Mouse (Mus musculus) lung, embryonic 15.5 days (tissue): ENCODE results near the gene Mnt. TPM values are rescaled to one million over a fixed set of nuclear protein-coding genes. Genes with fewer than 3 reads are reported as not detected.
"Not testable (repeated sequence)": the region's sequence is repeated elsewhere in the genome, so short reads cannot be mapped to it uniquely, and the experiment has no call there.

Source experiments
- ATAC-seq: fragments of 200-750 bp; cut with Nextera tagmentation; 2 replicates; pipeline ENCODE4 v1.8.0; 2017; ENCODE audit warnings: moderate number of reproducible peaks, borderline replicate concordance; ENCODE audit not compliant: low FRiP score, low TSS enrichment; ENCODE audit errors: extremely low read depth
- H3K27ac ChIP-seq: fragments of 300-500 bp; sonication (generic); 2 replicates; pipeline ENCODE4 v1.5.1; 2015; ENCODE audit warnings: moderate library complexity, mild to moderate bottlenecking, inconsistent platforms
- H3K27me3 ChIP-seq: fragments of 300-500 bp; sonication (generic); 2 replicates; pipeline ENCODE4 v1.6.1; 2015; ENCODE audit warnings: inconsistent platforms
- H3K36me3 ChIP-seq: fragments of 300-500 bp; sonication (generic); 2 replicates; pipeline ENCODE4 v1.6.1; 2015; ENCODE audit warnings: inconsistent platforms
- H3K4me1 ChIP-seq: fragments of 300-500 bp; sonication (generic); 2 replicates; pipeline ENCODE4 v1.6.1; 2015; ENCODE audit warnings: inconsistent platforms
- H3K4me2 ChIP-seq: fragments of 300-500 bp; sonication (generic); 2 replicates; pipeline ENCODE4 v1.6.1; 2015; ENCODE audit warnings: inconsistent platforms, mild to moderate bottlenecking, moderate library complexity
- H3K4me3 ChIP-seq: fragments of 300-500 bp; sonication (generic); 2 replicates; pipeline ENCODE4 v1.5.1; 2015; ENCODE audit warnings: mild to moderate bottlenecking, inconsistent platforms
- H3K9ac ChIP-seq: fragments of 300-500 bp; sonication (generic); 2 replicates; pipeline ENCODE4 v1.6.1; 2015; ENCODE audit warnings: inconsistent platforms
- H3K9me3 ChIP-seq: fragments of 300-500 bp; sonication (generic); 2 replicates; pipeline ENCODE4 v1.6.1; 2016; ENCODE audit warnings: inconsistent platforms
- WGBS: fragments of 180-500 bp; shearing (Covaris S2); methylation state at CpG from one replicate; pipeline ENCODE4 v1.1.7; 2015; 5-methylcytosine and 5-hydroxymethylcytosine counted together
- polyA plus RNA-seq: library from polyadenylated mRNA; unstranded; fragments of >200 nt; fragmentation: Nextera tagmentation; extraction: Ambion mirVana; gene quantifications from 2 replicates; pipeline ENCODE4 v1.2.1, GENCODE M21; 2015

Gene Mnt
- 3.7 and 4.5 TPM in 2 replicates for polyA plus RNA-seq

DNA sequence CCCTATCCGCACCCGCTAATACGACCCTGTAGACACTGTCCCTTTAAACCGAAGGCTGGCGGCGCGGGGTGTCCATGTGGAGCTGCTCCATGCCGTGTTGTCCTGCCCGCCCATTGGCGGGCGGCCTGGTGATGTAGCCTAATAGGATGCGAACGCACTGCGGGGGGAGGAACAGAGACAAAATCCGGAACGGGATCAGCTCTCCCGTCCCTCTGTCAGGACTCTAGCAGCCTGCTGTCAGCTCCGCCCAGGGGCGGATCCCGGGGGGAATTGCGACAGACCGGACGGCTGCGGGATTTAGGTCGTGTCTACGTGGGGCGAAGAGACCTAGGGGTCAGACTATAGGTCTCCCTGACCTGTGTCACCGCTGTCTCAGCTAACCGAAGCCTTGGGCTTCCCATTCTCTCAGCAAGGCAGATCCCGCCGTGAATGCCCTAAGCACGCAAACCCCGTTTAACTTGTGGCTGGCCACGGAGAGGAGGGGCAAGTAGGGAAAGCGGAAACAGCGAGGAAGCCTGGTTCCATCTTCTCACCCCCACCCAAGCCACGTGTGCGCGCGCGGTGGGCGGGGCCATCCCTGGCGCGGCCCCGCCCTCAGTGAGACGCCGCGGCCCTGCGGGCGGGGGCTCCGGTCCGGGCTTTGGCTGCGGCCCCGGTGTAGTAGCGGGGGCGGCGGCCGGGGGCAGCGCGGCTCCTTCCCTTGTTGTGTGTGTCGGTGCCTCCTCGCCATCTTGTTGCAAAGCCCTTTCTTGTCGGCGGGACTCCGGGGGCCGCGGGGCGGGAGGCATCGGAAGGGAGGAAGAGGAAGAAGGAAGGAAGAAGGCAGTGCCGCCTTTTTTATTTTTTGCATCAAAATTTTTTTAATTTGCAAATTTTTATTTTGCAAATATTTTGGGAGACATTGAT is at the start of gene Mnt:
TSS of gene Mnt (plus strand) at position 665 of the 906 bp plus-strand sequence.
- H3K9me3 ChIP-seq = no peaks in the 10 kb centered on the region
- peak within 1 kb of the TSS; percentile 80 for H3K4me3 ChIP-seq
- peak within 1 kb of the TSS; percentile 95 for H3K27ac ChIP-seq
- no peaks in the 10 kb centered on the region for H3K27me3 ChIP-seq
- peak within 1 kb of the TSS; percentile 89 for H3K4me2 ChIP-seq
- H3K36me3 ChIP-seq = no peaks in the 10 kb centered on the region
- H3K9ac ChIP-seq = peak within 1 kb of the TSS; percentile 72
- ATAC-seq = peak; percentile 84
- H3K4me1 ChIP-seq = peaks cover 46% of the 10 kb centered on the region
- under 1% methylated on average over 68 of the region's 70 CpGs for WGBS

DNA sequence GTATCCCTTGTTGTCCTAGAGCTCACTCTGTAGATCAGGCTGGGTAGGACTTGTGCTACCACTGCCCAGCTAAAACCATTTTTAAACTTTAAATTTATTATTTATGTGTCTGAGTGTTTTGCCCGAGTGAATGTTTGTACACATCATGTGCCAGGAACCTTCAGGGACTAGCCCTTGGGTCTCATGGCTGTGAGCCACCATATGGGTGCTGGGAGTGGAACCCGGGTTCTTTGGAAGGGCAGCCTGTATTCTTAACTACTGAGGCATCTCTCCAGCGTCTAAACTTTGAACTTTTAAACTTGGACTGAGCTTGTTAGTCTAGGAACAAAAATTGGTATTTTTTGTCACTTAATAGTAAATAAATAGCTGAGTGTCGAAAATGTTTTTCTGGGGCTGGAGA is 37.8 kb upstream of the Mnt start:
- H3K9ac ChIP-seq = no peak overlapping the region
- H3K4me1 ChIP-seq = no peaks in the 10 kb centered on the region
- no peaks in the 10 kb centered on the region for H3K27me3 ChIP-seq
- no peak for ATAC-seq
- no peak overlapping the region for H3K4me3 ChIP-seq
- H3K4me2 ChIP-seq = no peak overlapping the region
- no peaks in the 10 kb centered on the region for H3K9me3 ChIP-seq
- 92% methylated on average over 4 of the region's 4 CpGs for WGBS
- H3K27ac ChIP-seq = no peak overlapping the region
- peaks cover 71% of the 10 kb centered on the region for H3K36me3 ChIP-seq

DNA sequence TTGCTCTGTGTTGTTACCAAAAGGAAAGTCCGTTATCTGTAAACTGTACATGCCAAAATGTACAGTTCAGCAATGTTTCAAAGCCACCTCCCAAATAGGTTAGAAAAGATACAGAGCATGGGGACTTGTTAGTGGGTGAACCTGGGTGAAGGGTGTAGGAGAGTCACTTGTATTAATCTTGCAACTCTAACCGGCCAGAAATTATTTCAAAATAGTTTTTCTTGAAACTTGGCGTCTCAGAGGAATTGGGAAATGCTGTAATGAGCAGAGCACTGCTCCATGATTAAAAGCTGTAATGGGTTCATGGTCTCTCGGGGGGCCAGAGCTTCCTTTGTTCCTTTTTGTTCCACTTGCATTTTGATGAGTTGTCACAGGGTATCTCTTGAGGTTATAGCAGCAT is 30.1 kb upstream of the Mnt start:
- Histone ChIP-seq H3K9me3 (no peaks in the 10 kb centered on the region), H3K4me3 (no peak overlapping the region)

DNA sequence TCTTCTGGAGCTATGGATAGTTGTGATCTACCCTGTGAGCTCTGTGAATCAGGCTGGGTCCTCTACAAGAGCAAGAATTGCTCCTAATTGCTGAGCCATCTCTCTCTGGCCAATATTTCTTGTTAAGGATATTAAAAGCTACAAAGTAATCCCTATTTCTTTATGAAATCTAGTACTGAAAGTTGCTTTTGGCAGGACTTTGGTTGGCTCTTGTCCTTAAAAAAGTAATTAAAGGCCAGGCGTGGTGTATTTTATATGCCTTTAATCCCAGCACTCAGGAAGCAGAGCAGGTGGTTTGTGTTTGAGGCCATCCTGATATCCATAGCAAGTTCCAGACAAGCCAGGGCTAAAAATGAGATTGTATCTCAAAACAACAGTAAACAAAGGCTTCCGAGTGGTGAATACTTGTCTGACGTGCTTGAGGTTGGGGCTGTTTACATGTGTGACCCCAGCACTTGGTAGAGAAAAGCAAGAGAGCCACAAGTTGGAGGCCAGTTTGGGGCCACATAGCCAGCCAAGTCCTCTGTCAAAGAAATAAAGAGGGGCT is 26.6 kb upstream of the Mnt start:
- WGBS = 74% methylated on average over 3 of the region's 3 CpGs
- no peak overlapping the region for H3K27ac ChIP-seq
- H3K4me1 ChIP-seq = no peaks in the 10 kb centered on the region
- peaks cover 58% of the 10 kb centered on the region for H3K36me3 ChIP-seq
- no peaks in the 10 kb centered on the region for H3K27me3 ChIP-seq
- no peak overlapping the region for H3K4me3 ChIP-seq
- H3K4me2 ChIP-seq = no peak overlapping the region
- H3K9me3 ChIP-seq = no peaks in the 10 kb centered on the region
- H3K9ac ChIP-seq = no peak overlapping the region
- no peak for ATAC-seq

More for the DNA sequence above, 30.1 kb upstream of the Mnt start:
- Histone ChIP-seq H3K27ac (no peak overlapping the region), H3K27me3 (no peaks in the 10 kb centered on the region), H3K9ac (no peak overlapping the region), H3K4me1 (no peaks in the 10 kb centered on the region), H3K4me2 (no peak overlapping the region), H3K36me3 (peaks cover 48% of the 10 kb centered on the region)
- WGBS = 85% methylated on average over 4 of the region's 4 CpGs
- ATAC-seq = no peak

DNA sequence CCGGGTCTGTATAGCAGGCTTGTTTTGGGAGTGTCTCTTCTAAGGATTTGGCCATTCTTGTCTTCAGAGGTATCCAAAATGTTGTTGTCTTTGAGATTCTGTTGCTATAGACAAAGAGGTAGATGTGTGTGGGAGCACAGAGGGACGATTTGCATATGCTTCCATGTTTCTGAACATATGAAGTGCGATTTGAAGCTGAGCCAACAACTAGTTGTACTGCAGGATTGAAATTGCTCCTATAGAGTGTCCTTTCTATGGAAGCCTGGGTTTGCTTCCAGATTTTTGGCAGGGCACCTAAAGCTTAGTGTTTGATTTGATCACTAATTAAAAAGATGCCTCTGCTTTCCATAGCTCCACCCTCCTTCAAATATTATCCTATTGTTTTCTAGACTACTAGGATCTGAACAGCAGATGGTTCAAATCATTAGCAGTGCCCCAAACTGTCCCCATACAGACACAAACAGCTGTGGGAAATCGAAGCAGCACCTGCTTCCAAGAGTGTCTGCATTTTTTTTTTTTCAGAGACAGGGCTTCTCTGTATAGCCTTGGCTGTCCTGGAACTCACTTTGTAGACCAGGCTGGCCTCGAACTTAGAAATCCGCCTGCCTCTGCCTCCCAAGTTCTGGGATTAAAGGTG is 23.4 kb upstream of the Mnt start:
- Histone ChIP-seq H3K9me3 (no peaks in the 10 kb centered on the region), H3K36me3 (peaks cover 57% of the 10 kb centered on the region), H3K27me3 (no peaks in the 10 kb centered on the region), H3K27ac (no peak overlapping the region), H3K4me3 (no peak overlapping the region), H3K9ac (no peak overlapping the region), H3K4me2 (no peak overlapping the region), H3K4me1 (no peaks in the 10 kb centered on the region)
- WGBS = 76% methylated on average over 6 of the region's 6 CpGs
- ATAC-seq = 0 out of 2 replicates have a peak, but pooled peaks have one; percentile 27

DNA sequence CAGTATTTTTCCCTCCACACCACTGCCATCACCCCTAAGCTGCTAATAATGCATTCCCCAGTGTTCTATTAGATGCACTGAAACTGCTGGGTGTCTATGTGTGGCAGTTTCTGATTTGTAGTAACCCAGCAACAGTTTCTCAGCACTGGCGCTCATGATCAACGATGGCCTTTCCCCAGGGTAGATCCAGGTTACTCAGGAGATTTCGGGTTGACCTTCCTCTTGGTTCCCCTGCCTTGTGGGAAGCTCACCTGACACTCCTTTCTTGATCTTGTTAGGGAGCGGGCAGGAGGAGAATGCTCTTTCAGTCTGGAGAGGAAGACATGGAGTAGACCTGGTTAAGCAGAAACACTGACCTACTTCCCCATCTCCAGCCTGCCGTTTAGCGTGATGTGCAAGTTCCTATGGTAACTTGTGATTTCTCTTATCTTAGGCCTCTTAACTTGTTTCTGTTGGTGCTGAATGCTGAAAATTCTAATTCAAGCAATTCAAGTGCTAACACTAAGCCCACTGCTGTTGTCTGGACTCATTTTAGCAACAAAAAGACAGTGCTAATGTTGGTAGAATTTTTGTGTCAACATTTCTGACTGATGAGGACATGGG is 22.4 kb upstream of the Mnt start:
- no peak for ATAC-seq
- 93% methylated on average over 6 of the region's 6 CpGs for WGBS
- peaks cover 63% of the 10 kb centered on the region for H3K36me3 ChIP-seq

DNA sequence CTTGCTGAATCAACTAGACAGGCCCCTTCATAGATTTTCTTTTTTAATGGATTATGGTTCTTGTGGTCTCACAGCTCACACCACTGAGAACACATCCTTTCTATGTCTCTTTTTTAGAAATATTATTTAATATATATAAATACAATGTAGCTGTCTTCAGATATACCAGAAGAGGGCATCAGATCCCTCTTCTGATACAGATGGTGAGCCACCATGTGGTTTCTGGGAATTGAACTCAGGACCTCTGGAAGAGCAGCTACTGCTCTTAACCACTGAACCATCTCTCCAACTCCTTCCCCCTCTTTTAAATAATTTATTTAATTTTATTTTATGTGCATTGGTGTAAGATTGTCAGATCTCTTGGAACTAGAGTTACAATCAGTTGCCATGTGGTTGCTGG is 20.6 kb upstream of the Mnt start:
- H3K4me3 ChIP-seq = no peak overlapping the region
- ATAC-seq = no peak
- peaks cover 52% of the 10 kb centered on the region for H3K36me3 ChIP-seq
- no peaks in the 10 kb centered on the region for H3K9me3 ChIP-seq
- H3K4me2 ChIP-seq = no peak overlapping the region
- H3K4me1 ChIP-seq = no peaks in the 10 kb centered on the region
- no peak overlapping the region for H3K9ac ChIP-seq
- H3K27me3 ChIP-seq = no peaks in the 10 kb centered on the region
- no peak overlapping the region for H3K27ac ChIP-seq

More for the DNA sequence above, 22.4 kb upstream of the Mnt start:
- H3K9ac ChIP-seq = no peak overlapping the region
- H3K27me3 ChIP-seq = no peaks in the 10 kb centered on the region
- H3K9me3 ChIP-seq = no peaks in the 10 kb centered on the region
- no peak overlapping the region for H3K4me2 ChIP-seq
- H3K27ac ChIP-seq = no peak overlapping the region
- no peak overlapping the region for H3K4me3 ChIP-seq
- no peaks in the 10 kb centered on the region for H3K4me1 ChIP-seq

DNA sequence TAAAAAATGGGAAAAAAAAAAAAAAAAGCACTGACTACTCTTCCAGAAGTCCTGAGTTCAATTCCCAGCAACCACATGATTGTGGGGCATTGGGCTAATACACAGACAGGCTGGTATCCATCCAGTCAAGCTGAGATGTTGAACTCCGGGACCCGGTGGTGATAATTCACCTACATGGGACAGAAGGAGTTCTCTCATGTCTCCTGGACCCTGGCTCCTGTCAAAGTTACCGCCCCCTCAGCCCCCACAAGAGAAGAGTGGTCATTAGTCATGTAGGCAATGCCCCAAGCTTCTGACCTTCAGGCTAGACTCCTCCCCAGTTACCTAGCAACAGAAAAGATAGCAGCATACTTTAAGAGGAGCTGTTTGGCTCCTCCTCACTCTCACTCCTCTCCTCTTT is 19.7 kb upstream of the Mnt start:
- peaks cover 44% of the 10 kb centered on the region for H3K36me3 ChIP-seq
- not testable (repeated sequence) for H3K27me3 ChIP-seq, H3K27ac ChIP-seq, H3K4me3 ChIP-seq, H3K4me1 ChIP-seq, H3K9me3 ChIP-seq, ATAC-seq, H3K9ac ChIP-seq, H3K4me2 ChIP-seq
- 36% methylated on average over 3 of the region's 3 CpGs for WGBS

DNA sequence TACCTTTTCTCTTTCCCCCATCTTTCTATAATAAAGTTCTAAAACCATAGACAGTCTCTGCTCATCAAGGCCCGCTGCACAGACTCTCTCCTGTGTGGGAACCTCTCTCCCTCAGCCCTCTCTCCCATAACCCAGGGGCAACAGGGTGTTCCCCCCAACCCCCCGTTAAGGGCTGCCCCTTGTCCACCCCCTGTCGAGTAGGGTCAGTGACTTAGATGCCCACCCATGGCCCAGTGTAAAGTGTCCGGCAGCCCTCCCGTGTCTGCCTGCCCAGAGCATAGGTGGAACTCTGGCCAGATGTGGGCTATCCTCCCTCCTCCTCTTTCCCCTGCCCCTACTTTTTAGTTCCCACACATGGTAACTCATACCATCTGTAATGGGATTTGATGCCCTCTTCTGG is 19.2 kb upstream of the Mnt start:
- H3K9me3 ChIP-seq = no peaks in the 10 kb centered on the region
- no peak overlapping the region for H3K4me2 ChIP-seq
- WGBS = 46% methylated on average over 5 of the region's 5 CpGs
- no peak for ATAC-seq
- no peak overlapping the region for H3K9ac ChIP-seq
- no peak overlapping the region for H3K27ac ChIP-seq
- no peak overlapping the region for H3K4me3 ChIP-seq
- no peaks in the 10 kb centered on the region for H3K27me3 ChIP-seq
- H3K36me3 ChIP-seq = peaks cover 43% of the 10 kb centered on the region
- no peaks in the 10 kb centered on the region for H3K4me1 ChIP-seq

DNA sequence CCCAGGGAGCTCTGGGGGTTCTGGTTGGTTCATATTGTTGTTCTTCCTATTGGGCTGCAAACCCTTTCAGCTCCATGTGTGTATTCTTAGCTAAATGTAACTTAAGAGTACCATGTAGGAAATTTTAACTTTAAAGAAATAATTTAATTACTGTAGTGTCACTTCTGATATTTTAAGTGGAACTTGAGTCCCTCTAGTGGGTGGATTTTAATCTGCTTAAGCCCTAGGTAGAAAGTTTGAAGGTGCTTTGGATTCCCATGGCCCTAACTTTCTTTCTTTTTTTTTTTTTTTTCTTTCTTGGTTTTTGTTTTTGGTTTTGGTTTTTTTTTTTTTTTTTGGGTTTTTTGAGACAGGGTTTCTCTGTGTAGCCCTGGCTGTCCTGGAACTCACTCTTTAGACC is 14.9 kb upstream of the Mnt start:
- no peak for ATAC-seq
- Histone ChIP-seq H3K36me3 (peaks cover 33% of the 10 kb centered on the region; the same call in 1 of the 2 replicates), H3K4me2 (no peak overlapping the region)

DNA sequence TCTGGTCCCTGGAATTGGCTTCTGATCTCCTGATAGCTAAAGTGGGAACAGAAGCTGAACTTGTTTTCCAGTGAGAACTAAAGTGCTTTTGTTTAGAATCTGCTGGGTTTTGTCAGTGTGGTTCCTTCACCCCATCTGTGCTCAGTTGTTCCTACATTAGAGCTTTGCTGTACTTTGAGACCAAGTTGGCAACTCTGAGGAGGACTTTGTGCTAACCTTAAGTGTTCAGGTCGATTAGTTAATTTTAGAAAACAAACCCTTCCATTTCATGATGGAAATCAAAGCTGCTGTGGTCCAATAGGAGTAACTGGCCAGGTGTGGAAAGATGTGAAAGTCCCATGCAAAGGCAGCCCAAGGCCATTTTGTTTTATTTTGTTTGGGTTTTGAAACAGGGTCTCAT is 9.8 kb upstream of the Mnt start:
- Histone ChIP-seq H3K27me3 (no peaks in the 10 kb centered on the region), H3K9ac (no peak overlapping the region), H3K36me3 (peaks cover 24% of the 10 kb centered on the region; the same call in 1 of the 2 replicates), H3K4me2 (no peak overlapping the region), H3K9me3 (no peaks in the 10 kb centered on the region), H3K4me1 (no peaks in the 10 kb centered on the region), H3K4me3 (no peak overlapping the region), H3K27ac (no peak overlapping the region)
- no peak for ATAC-seq
- WGBS = 56% methylated on average over 1 of the region's 1 CpGs

More for the DNA sequence above, 14.9 kb upstream of the Mnt start:
- H3K4me1 ChIP-seq = no peaks in the 10 kb centered on the region
- H3K9me3 ChIP-seq = no peaks in the 10 kb centered on the region
- H3K9ac ChIP-seq = no peak overlapping the region
- H3K27ac ChIP-seq = no peak overlapping the region
- no peaks in the 10 kb centered on the region for H3K27me3 ChIP-seq
- H3K4me3 ChIP-seq = no peak overlapping the region

DNA sequence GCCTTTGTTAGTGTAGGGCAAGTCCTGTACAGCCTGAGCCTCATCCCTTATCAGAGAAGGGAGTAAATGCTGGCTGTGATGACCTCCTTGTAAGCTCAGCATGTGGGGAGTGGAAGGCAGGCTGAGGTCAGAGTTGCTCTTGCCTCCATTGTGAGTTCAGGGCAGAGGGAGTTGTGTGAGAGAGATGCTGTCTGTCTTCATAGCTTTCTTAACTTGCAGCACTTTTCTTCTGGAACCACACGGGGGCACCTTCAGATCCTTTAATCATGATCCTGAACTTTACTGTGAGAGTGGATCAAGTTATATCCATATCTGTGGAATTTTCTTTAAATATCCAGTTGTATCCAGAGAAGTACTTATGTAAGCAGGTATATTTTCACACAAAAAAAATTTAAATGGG is 9.3 kb upstream of the Mnt start:
- H3K27me3 ChIP-seq = no peaks in the 10 kb centered on the region
- H3K27ac ChIP-seq = no peak overlapping the region
- H3K4me1 ChIP-seq = no peaks in the 10 kb centered on the region
- H3K4me2 ChIP-seq = no peak overlapping the region
- no peak for ATAC-seq
- no peak overlapping the region for H3K9ac ChIP-seq
- H3K9me3 ChIP-seq = no peaks in the 10 kb centered on the region
- H3K36me3 ChIP-seq = peaks cover 20% of the 10 kb centered on the region; the same call in 1 of the 2 replicates
- WGBS = 25% methylated on average over 1 of the region's 1 CpGs
- no peak overlapping the region for H3K4me3 ChIP-seq
